Mouse (Mus musculus) CH12.LX (cell line): ENCODE data around the gene Gm26938.

Experiments used
- CTCF ChIP-seq, 2 experiments: IDR thresholded peaks in 1 of 2; conservative IDR thresholded peaks in 1 of 2; 2 replicates each; pipeline ENCODE4 v1.5.1; 2011 to 2012; ENCODE audit warnings: low read depth in 2 of 2, low read length in 2 of 2, improper control_type of control experiment in 1 of 2, inconsistent platforms in 1 of 2, mild to moderate bottlenecking in 1 of 2, moderate library complexity in 1 of 2
- E2F4 ChIP-seq: IDR thresholded peaks from 2 replicates; pipeline ENCODE4 v1.6.1; 2011; ENCODE audit warnings: low read depth, low read length, improper control_type of control experiment; ENCODE audit not compliant: insufficient replicate concordance
- ELF1 ChIP-seq: IDR thresholded peaks from 2 replicates; pipeline ENCODE4 v1.6.1; 2014; ENCODE audit warnings: low read depth, mild to moderate bottlenecking, inconsistent platforms, low read length, improper control_type of control experiment
- MEF2A ChIP-seq: IDR thresholded peaks from 2 replicates; pipeline ENCODE4 v1.6.1; 2014; ENCODE audit warnings: low read depth, mild to moderate bottlenecking, inconsistent platforms, low read length, improper control_type of control experiment, borderline replicate concordance
- PAX5 ChIP-seq: IDR thresholded peaks from 2 replicates; pipeline ENCODE4 v1.6.1; 2012; ENCODE audit warnings: low read length, inconsistent platforms, mixed read lengths
- POLR2A ChIP-seq: IDR thresholded peaks from 2 replicates; pipeline ENCODE4 v1.6.1; 2011; ENCODE audit warnings: low read depth, mild to moderate bottlenecking, improper control_type of control experiment, low read length
- POLR2AphosphoS2 ChIP-seq: IDR thresholded peaks from 2 replicates; pipeline ENCODE4 v1.6.1; 2011; ENCODE audit warnings: low read depth, low read length, improper control_type of control experiment
- TBP ChIP-seq: conservative IDR thresholded peaks from 2 replicates; pipeline ENCODE4 v1.6.1; 2011; ENCODE audit warnings: low read depth, low read length, improper control_type of control experiment
- USF1 ChIP-seq: IDR thresholded peaks from 2 replicates; pipeline ENCODE4 v1.6.1; 2014; ENCODE audit warnings: low read depth, mild to moderate bottlenecking, inconsistent platforms, low read length, improper control_type of control experiment
- ZC3H11A ChIP-seq: IDR thresholded peaks from 2 replicates; pipeline ENCODE4 v1.6.1; 2012; ENCODE audit warnings: low read depth, mild to moderate bottlenecking, inconsistent platforms, low read length, improper control_type of control experiment

GRCm38 (mm10) chr5:139827593-139827992 is 1.4 kb upstream of the Gm26938 start:
- TF ChIP-seq USF1, result no peak
- no peak for TF ChIP-seq POLR2A
- TF ChIP-seq MEF2A, result no peak
- TF ChIP-seq ZC3H11A, result no peak
- TF ChIP-seq E2F4, result no peak
- TF ChIP-seq CTCF (conservative IDR thresholded peaks at IDR 0.05 in 1 of 2, IDR thresholded peaks at IDR 0.05 in 1 of 2; ENCODE audit: low read depth in 2 of 2, low read length in 2 of 2), result peak; percentile 36 to 38; a peak in 3 of 4 replicates
- no peak for TF ChIP-seq POLR2AphosphoS2
- no peak for TF ChIP-seq PAX5
- TF ChIP-seq ELF1, result no peak
- TF ChIP-seq TBP, result no peak
